Mouse (Mus musculus): Measurements from ENCODE around the gene Eno2. TPM values are rescaled to one million over a fixed set of nuclear protein-coding genes. Genes with fewer than 3 reads are reported as not detected.
"Not testable (repeated sequence)": the region's sequence is repeated elsewhere in the genome, so short reads cannot be mapped to it uniquely, and the experiment has no call there.

The Eno2 gene
- polyA plus RNA-seq, 1 experiment from 2014 or later = 4.0 TPM

DNA sequence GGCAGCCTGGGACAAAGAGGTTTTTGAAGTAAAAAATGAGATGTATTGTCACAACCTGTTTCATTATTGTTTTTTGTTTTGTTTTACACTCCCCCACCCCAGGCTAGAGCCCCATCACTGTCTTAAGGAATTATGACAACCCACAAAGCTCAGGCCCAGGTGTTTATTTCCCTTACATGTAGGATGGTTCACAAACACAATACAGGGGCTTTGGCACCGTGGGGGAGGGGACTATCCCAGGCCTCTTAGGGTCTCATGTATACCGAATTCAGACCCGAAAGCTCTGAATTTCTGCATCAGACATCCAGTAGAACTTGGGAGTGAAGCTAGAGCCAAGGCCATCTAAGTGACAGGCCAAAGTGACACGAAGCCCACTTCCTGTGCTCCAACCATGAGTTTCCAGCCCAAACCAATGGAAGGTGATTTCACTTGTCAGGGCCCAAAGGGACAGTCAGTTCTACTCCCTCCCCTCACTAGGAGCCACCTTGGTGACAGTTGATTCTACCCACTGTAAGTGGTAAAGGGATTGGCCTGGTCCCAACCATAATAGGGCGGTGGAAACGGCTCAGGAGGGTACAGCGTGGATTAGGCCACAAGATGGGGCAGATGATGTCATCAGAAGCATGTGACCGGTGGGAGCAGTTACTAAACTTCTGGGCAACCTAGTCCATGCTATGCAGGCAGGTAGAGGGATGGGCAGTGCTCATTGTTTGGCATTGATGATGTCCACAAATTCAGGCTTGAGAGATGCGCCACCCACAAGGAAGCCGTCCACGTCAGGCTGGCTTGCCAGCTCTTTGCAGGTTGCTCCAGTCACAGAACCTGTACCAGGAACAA lies 41.3 kb upstream of the Eno2 start:
- DNase-seq (ENCODE audit: extremely low spot score, low spot score); H3K9me3 ChIP-seq; H3K27ac ChIP-seq; H3K27me3 ChIP-seq (ENCODE audit: poor library complexity, severe bottlenecking): not testable (repeated sequence)
- H3K36me3 ChIP-seq (replicated peaks) = peaks cover 50% of the 10 kb centered on the region
- WGBS = 89% methylated on average over 11 of the region's 11 CpGs
- peaks cover 85% of the 10 kb centered on the region for H3K4me1 ChIP-seq
- H3K4me3 ChIP-seq = peak overlapping the region; percentile 56; the same call in 1 of the 2 replicates

DNA sequence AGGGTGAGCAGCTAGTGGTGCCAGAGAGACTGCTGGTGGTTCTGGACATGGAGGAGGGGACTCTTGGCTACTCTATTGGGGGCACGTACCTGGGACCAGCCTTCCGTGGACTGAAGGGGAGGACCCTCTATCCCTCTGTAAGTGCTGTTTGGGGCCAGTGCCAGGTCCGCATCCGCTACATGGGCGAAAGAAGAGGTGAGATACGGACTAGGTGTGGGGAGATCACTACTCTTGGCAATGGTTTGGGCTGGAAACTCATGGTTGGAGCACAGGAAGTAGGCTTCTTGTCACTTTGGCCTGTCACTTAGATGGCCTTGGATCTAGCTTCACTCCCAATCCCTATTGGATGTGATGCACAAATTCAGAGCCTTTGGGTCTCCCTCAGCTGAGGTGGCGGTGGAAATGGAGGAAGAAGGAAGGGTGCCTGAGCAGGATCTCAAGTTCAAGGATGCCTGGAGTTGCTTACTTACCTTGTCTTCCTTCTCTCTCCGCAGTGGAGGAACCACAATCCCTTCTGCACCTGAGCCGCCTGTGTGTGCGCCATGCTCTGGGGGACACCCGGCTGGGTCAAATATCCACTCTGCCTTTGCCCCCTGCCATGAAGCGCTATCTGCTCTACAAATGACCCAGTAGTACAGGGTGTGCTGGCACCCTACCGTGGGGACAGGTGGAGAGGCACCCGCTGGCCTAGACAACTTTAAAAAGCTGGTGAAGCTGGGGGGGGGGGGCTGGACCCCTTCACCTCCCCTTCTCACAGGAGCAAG lies 40.5 kb upstream of the Eno2 start:
- Histone ChIP-seq H3K4me3 (peak overlapping the region; percentile 56), H3K27me3 (ENCODE audit: poor library complexity, severe bottlenecking) (no peaks in the 10 kb centered on the region), H3K27ac (peak overlapping the region; percentile 83), H3K9me3 (no peaks in the 10 kb centered on the region), H3K36me3 (replicated peaks) (peaks cover 41% of the 10 kb centered on the region), H3K4me1 (peaks cover 88% of the 10 kb centered on the region)
- WGBS = 44% methylated on average over 14 of the region's 14 CpGs
- no peak for DNase-seq (ENCODE audit: extremely low spot score, low spot score)

DNA sequence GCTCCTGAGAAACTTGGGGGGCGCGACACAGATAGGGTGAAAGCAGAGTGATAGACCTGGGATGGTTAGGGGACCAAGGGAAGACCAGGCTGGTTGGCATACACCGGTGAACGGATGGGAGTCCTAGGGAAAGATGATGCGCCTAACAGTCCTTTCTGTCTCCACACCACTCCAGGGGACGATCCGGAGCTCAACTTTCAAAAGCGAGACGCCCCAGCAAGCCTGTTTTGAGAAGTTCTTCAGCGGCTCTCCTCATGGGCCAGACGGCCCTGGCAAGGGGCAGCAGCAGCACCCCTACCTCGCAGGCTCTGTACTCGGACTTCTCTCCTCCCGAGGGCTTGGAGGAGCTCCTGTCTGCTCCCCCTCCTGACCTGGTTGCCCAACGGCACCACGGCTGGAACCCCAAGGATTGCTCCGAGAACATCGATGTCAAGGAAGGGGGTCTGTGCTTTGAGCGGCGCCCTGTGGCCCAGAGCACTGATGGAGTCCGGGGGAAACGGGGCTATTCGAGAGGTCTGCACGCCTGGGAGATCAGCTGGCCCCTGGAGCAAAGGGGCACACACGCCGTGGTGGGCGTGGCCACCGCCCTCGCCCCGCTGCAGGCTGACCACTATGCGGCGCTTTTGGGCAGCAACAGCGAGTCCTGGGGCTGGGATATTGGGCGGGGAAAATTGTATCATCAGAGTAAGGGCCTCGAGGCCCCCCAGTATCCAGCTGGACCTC lies 39.7 kb upstream of the Eno2 start:
- H3K9me3 ChIP-seq = no peaks in the 10 kb centered on the region
- H3K4me3 ChIP-seq = peak overlapping the region; percentile 56
- H3K36me3 ChIP-seq (replicated peaks) = peaks cover 35% of the 10 kb centered on the region
- WGBS = under 1% methylated on average over 35 of the region's 35 CpGs
- H3K4me1 ChIP-seq = peaks cover 83% of the 10 kb centered on the region
- H3K27ac ChIP-seq = peak overlapping the region; percentile 83
- DNase-seq (ENCODE audit: extremely low spot score, low spot score) = peak; percentile 84
- no peaks in the 10 kb centered on the region for H3K27me3 ChIP-seq (ENCODE audit: poor library complexity, severe bottlenecking)

DNA sequence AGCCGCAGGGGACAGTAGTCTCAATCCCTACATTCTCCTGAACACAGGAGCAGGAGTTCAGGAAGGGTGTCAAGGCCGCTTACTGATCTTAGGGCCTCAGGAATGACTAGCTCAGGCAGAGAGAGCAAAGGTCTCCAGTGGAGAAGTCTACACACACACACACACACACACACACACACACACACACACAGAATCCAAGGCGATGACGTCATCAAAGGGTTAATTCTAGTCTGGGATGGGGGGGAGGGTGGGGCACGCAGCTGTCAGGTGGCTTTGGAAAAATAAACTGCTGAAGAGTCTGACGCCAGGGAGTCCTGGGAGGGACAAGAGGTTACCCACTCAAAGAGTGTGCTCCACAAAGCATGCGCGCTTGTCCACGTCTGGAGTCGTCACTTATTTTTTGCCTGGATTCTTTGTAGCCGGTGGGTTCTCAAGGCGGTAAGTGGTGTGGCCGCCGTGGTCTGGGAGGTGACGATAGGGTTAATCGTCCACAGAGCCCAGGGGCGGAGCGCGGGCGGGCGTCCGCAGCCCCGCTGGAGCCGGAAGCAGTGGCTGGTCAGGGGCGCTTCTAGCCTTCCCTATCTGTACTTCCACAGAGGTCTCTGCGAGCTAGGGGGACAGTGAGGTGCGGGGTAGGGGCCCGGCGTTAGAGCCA lies 39.0 kb upstream of the Eno2 start, which contains the start of gene Spsb2:
TSS of gene Spsb2 (plus strand) at position 304 of the 655 bp plus-strand sequence.
- peak; percentile 83 for DNase-seq (ENCODE audit: extremely low spot score, low spot score)
- Histone ChIP-seq H3K4me1 (peaks cover 80% of the 10 kb centered on the region), H3K36me3 (replicated peaks) (peaks cover 35% of the 10 kb centered on the region), H3K4me3 (peak within 1 kb of the TSS; percentile 56), H3K9me3 (no peaks in the 10 kb centered on the region), H3K27ac (peak within 1 kb of the TSS; percentile 83), H3K27me3 (ENCODE audit: poor library complexity, severe bottlenecking) (no peaks in the 10 kb centered on the region)
- 3% methylated on average over 29 of the region's 29 CpGs for WGBS

DNA sequence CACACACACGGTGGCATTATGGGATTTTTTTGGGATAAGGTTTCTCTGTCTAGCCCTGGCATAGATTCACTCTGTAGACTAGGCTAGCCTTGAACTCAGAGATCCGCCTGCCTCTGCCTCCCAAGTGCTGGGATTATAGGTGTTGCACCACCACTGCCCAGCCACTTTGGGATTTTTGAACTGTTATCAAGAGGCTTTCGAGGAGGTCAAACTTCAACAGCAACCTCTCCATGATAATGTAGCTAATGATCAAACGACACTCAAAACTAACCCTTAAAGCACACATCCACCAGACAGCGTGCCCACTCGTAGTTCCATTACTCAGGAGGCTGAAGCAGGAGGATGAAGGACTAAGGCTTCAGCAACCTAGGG lies 38.5 kb upstream of the Eno2 start:
- Histone ChIP-seq H3K4me1 (peaks cover 75% of the 10 kb centered on the region), H3K27ac (peak overlapping the region; percentile 83), H3K9me3 (peaks cover 3% of the 10 kb centered on the region; the same call in 1 of the 2 replicates), H3K36me3 (replicated peaks) (peaks cover 34% of the 10 kb centered on the region), H3K27me3 (ENCODE audit: poor library complexity, severe bottlenecking) (no peaks in the 10 kb centered on the region), H3K4me3 (peak overlapping the region; percentile 56)
- DNase-seq (ENCODE audit: extremely low spot score, low spot score) = no peak
- WGBS = 83% methylated on average over 6 of the region's 6 CpGs

DNA sequence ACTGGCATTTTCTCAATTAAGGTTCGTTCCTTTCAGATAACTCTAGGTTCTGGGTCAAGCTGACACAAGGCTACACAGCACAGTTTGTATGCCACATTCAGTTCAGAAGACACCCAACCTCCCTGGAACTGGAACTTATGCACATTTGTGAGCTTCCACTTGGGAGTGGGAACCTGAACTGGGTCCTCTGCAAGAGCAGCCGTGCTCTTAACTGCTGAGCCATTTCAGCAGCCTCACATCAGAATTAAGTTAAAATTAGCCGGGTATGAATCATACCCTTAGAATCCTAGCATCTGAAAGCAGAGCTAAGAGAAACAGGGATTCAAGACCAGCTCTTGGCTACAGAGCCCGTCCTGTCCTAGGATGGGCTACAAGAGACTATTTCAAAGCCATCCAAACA lies 37.9 kb upstream of the Eno2 start:
- Histone ChIP-seq H3K9me3 (peaks cover 3% of the 10 kb centered on the region; the same call in 1 of the 2 replicates), H3K27ac (no peak overlapping the region), H3K27me3 (ENCODE audit: poor library complexity, severe bottlenecking) (no peaks in the 10 kb centered on the region), H3K36me3 (replicated peaks) (peaks cover 28% of the 10 kb centered on the region), H3K4me3 (no peak overlapping the region), H3K4me1 (peaks cover 72% of the 10 kb centered on the region)
- no peak for DNase-seq (ENCODE audit: extremely low spot score, low spot score)
- WGBS = 93% methylated on average over 4 of the region's 4 CpGs

DNA sequence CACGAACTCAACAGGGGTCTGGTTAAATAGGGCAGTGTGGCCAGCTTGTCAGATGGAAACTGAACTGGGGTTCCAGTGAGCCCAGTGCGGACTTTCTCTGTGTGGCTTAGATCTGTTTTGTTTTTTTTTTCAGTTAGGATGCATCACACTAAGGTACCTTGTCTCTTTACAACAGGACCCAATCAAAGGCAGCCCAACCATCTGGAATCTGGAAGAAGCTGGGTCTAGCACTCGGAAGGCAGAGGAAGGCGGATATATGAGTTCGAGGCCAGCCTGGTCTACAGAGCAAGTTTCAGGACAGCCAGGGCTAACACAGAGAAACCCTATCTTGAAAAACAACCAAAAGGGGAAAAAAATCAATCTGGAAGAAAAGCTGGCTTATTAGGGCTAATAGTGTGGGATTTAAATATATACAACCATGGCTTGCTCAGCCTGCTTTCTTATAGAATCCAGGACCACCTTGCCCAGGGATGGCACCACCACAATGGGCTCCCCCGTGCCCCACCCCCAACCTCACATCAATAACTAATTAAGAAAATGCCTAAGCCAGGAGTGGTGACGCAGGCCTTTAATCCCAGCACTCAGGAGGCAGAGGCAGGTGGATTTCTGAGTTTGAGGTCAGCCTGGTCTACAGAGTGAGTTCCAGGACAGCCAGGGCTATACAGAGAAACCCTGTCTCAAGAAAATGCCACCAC lies 37.1 kb upstream of the Eno2 start:
- peaks cover 65% of the 10 kb centered on the region for H3K4me1 ChIP-seq
- no peak for DNase-seq (ENCODE audit: extremely low spot score, low spot score)
- peak overlapping the region; percentile 50 for H3K4me3 ChIP-seq
- WGBS = 74% methylated on average over 7 of the region's 7 CpGs
- peaks cover 3% of the 10 kb centered on the region; the same call in 1 of the 2 replicates for H3K9me3 ChIP-seq
- H3K27me3 ChIP-seq (ENCODE audit: poor library complexity, severe bottlenecking) = no peaks in the 10 kb centered on the region
- H3K36me3 ChIP-seq (replicated peaks) = peaks cover 20% of the 10 kb centered on the region
- H3K27ac ChIP-seq = peak overlapping the region; percentile 88

DNA sequence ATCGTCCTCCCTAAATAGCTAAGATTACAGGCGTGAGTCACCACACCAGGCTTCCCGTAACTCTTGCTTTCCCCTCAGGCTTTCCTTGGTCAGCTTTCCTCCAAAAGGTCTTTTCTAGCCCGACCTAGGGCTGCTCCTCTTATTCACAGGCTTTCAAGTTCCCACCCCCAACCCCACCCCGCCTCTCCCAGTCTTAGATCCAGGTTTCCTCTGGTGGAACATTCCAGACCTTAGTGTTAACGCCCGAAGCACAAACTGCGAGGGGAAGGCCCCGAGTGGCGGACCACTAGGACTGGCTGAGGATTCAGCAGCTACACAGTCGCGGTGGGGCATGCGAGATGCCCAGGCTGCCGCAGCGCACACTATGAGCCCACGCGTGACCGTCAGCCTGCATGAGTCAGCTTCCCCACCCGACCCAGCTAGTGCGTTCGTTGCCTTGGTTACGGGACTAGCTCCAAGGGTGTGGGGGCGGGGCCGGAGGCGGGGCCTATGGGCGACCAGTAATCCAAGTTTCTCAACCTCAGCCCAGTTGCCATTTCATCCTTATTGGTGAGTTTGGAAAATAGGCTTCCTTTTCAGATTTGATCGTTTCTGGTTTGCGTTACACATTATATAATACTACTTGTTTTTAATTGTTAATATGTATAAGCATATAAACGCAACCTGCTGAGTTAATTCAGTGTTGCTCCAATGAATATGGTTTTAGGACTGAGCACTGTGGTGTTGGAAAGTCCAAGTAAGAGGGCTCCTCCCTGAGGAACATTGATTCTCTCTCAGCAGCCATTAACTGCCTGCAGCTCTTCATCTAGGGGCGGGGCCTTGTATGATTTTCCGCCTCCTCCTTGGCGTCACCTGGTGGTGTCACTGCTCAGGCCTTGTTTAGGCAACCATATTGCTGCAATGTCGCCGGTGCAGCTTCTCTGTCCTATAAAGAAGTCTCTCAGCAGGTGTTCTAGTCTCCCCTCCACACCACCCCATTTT lies 36.2 kb upstream of the Eno2 start:
- DNase-seq (ENCODE audit: extremely low spot score, low spot score) = peak; percentile 94
- H3K27me3 ChIP-seq (ENCODE audit: poor library complexity, severe bottlenecking) = no peaks in the 10 kb centered on the region
- H3K36me3 ChIP-seq (replicated peaks) = peaks cover 11% of the 10 kb centered on the region
- peak overlapping the region; percentile 50 for H3K4me3 ChIP-seq
- 2% methylated on average over 34 of the region's 34 CpGs for WGBS
- peak overlapping the region; percentile 88 for H3K27ac ChIP-seq
- peaks cover 57% of the 10 kb centered on the region for H3K4me1 ChIP-seq
- peaks cover 3% of the 10 kb centered on the region; the same call in 1 of the 2 replicates for H3K9me3 ChIP-seq

DNA sequence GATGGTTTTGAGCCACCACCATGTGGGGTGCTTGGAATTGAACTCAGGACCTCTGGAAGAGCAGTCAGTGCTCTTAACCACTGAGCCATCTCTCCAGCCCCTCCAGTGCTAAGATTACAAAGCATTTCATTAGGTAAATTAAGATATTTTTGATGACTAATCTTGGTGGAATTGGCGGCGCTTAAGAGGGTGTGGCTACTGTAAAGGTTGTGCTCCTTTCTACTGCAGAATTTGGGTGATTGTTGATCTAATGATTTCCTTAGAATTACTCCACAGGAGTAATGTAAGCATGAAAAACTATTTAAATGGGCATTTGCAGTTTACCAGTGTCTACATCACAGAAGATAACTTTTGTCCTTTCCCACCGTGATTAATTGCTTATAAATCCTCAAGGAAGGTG lies 34.9 kb upstream of the Eno2 start:
- no peaks in the 10 kb centered on the region for H3K36me3 ChIP-seq (replicated peaks)
- H3K9me3 ChIP-seq = peaks cover 3% of the 10 kb centered on the region; the same call in 1 of the 2 replicates
- 0 out of 2 replicates have a peak overlapping the region, but pooled peaks have one; percentile 88 for H3K27ac ChIP-seq
- H3K4me3 ChIP-seq = no peak overlapping the region
- no peak for DNase-seq (ENCODE audit: extremely low spot score, low spot score)
- H3K4me1 ChIP-seq = peaks cover 44% of the 10 kb centered on the region
- H3K27me3 ChIP-seq (ENCODE audit: poor library complexity, severe bottlenecking) = no peaks in the 10 kb centered on the region
- 88% methylated on average over 3 of the region's 3 CpGs for WGBS

DNA sequence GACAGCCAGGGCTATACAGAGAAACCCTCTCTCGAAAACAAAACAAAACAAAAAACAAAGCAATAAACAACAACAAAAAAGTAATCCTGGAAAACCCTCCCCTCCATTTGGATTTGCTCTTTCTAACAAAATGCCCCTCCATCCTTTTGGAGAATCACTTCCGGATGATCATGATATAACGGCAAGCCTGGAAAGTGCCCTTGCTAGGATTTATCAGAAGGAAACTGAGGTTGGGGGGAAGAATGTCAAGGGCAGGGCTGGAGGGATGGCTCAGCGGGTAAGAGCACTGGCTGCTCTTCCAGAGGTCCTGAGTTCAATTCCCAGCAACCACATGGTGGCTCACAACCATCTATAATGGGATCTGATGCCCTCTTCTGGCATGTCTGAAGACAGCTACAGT lies 34.2 kb upstream of the Eno2 start:
- not testable (repeated sequence) for H3K36me3 ChIP-seq (replicated peaks); H3K27ac ChIP-seq; H3K27me3 ChIP-seq (ENCODE audit: poor library complexity, severe bottlenecking); H3K9me3 ChIP-seq; DNase-seq (ENCODE audit: extremely low spot score, low spot score); H3K4me3 ChIP-seq
- peaks cover 37% of the 10 kb centered on the region for H3K4me1 ChIP-seq
- 93% methylated on average over 4 of the region's 4 CpGs for WGBS

DNA sequence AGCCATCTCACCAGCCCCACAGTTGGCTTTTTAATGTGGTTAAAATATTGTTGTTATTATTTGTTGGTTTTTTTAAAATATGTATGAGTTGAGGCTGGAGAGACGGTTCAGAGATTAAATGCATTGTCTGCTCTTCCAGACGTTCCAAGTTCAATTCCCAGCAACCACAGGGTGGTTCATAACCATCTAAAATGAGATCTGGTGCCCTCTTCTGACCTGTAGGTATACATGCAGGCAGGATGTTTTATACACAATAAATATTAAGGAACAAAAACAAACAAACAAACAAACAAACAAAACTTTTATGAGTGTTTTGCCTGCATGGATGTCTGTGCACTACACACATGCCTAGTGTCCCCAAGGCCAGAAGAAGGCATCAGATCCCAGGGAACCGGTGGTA lies 33.6 kb upstream of the Eno2 start:
- WGBS = 72% methylated on average over 3 of the region's 3 CpGs
- Histone ChIP-seq H3K9me3 (peaks cover 3% of the 10 kb centered on the region; the same call in 1 of the 2 replicates), H3K27me3 (ENCODE audit: poor library complexity, severe bottlenecking) (no peaks in the 10 kb centered on the region), H3K36me3 (replicated peaks) (no peaks in the 10 kb centered on the region), H3K4me3 (no peak overlapping the region), H3K4me1 (peaks cover 31% of the 10 kb centered on the region), H3K27ac (no peak overlapping the region)
- no peak for DNase-seq (ENCODE audit: extremely low spot score, low spot score)

Data from forebrain, embryonic 10.5 days (tissue).